Mouse (Mus musculus) CH12.LX (cell line): ENCODE measurements at regions not wholly inside any gene's neighbourhood (a gene's known extent, or its start where the extent isn't known, plus 50 kb on each side); places are given as distances from the start of the nearest gene placed in this dataset.

ENCODE experiments used
- CHD2 ChIP-seq: IDR thresholded peaks from 2 replicates; pipeline ENCODE4 v1.6.1; 2011; ENCODE audit warnings: low read length, improper control_type of control experiment
- CTCF ChIP-seq, 2 experiments: IDR thresholded peaks in 1 of 2; conservative IDR thresholded peaks in 1 of 2; 2 replicates each; pipeline ENCODE4 v1.5.1; 2011 to 2012; ENCODE audit warnings: low read depth in 2 of 2, low read length in 2 of 2, improper control_type of control experiment in 1 of 2, inconsistent platforms in 1 of 2, mild to moderate bottlenecking in 1 of 2, moderate library complexity in 1 of 2
- EP300 ChIP-seq: IDR thresholded peaks from 2 replicates; pipeline ENCODE4 v1.6.1; 2011; ENCODE audit warnings: low read length, improper control_type of control experiment
- GABPA ChIP-seq: IDR thresholded peaks from 2 replicates; pipeline ENCODE4 v1.6.1; 2012; ENCODE audit warnings: low read depth, low read length, improper control_type of control experiment, inconsistent platforms; ENCODE audit not compliant: insufficient replicate concordance
- MYC ChIP-seq: IDR thresholded peaks from 2 replicates; pipeline ENCODE4 v1.6.1; 2011; ENCODE audit warnings: low read depth, mild to moderate bottlenecking, improper control_type of control experiment, low read length
- POLR2A ChIP-seq: IDR thresholded peaks from 2 replicates; pipeline ENCODE4 v1.6.1; 2011; ENCODE audit warnings: low read depth, mild to moderate bottlenecking, improper control_type of control experiment, low read length
- UBTF ChIP-seq: IDR thresholded peaks from 2 replicates; pipeline ENCODE4 v1.6.1; 2012; ENCODE audit warnings: low read depth, mild to moderate bottlenecking, inconsistent platforms, low read length, improper control_type of control experiment, moderate library complexity
- USF1 ChIP-seq: IDR thresholded peaks from 2 replicates; pipeline ENCODE4 v1.6.1; 2014; ENCODE audit warnings: low read depth, mild to moderate bottlenecking, inconsistent platforms, low read length, improper control_type of control experiment

DNA sequence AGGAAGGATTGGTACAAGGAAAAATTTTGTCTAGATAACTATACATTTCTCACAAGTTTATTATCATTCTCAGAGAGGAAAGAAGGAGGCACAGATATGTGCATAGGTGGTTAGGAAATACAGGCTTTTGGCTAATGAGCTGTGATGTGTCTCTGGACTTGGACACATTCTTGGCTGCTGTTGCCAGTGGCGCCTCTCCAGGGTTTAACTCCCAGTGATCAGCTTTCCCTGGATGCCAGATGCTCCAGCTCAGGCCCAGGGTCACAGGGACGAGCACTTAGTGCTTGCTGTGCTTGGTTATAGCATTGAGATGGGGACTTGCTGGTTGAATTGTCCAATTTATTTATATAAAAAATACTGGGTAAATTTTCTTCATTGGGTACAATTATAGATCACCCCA, 215.3 kb upstream of the Unc93a2 start:
- TF ChIP-seq EP300: no peak
- TF ChIP-seq UBTF: no peak
- TF ChIP-seq MYC: no peak
- TF ChIP-seq POLR2A: no peak
- no peak for TF ChIP-seq GABPA
- TF ChIP-seq CTCF (conservative IDR thresholded peaks at IDR 0.05 in 1 of 2, IDR thresholded peaks at IDR 0.05 in 1 of 2; ENCODE audit: low read depth in 2 of 2, low read length in 2 of 2): no peak
- TF ChIP-seq USF1: no peak
- TF ChIP-seq CHD2: no peak
